Mouse (Mus musculus): ENCODE measurements at regions not wholly inside any gene's neighbourhood (a gene's known extent, or its start where the extent isn't known, plus 50 kb on each side); places are given as distances from the start of the nearest gene placed in this dataset.

DNA sequence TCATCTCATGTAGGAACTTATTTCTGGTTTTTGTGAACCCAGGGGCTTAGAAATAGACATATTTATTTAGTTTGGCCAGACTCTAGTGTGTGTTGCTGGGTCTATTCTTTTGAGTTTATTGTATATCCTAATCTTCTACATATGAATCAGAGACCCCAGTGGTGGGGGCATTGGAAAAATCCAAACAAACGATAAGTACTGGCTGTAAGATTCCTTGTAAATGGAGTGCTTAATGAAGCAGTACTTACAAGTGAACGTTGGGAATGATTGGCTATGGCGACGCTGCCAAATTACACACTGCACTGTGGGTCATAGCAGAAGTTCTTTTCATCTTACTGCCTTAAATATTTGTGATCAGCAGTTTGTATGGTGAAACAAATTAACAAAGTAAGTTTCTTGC is 289.0 kb downstream of the Meis1 start:
- ATAC-seq (ENCODE audit: insufficient number of reproducible peaks, low FRiP score, low TSS enrichment), result no peak

DNA sequence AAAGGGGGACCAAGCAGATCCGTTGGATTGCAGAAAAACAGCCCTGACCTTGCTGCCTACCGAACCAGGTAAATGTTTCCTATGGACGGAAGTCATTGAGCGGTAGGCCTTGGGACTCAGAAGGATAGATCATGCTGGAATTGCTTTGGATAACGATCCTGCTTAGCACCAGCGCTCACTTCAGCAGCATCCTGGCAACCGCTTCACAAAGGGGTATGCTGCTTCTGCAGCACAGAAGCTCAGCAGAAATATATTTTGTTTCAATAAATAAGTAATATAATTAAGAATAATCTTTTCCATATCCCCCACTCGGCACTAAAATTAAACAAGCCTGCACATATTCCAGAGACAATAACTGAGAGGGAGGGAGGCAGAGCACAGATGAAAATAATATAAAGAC is 296.0 kb downstream of the Meis1 start:
- no peak for ATAC-seq (ENCODE audit: insufficient number of reproducible peaks, low FRiP score, low TSS enrichment)

DNA sequence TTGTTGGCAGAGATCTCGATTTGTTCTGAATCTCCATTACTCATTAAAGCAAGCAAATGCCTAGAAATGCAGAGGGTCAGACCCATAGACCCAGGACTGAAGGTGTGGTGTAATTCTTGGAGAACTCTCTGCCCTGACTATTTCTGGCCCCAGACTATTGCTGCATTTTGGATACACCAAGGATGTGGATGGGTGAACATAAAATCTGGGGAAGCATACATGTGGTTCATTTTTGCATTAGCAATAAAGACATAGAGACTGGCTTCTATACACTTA is 303.0 kb downstream of the Meis1 start:
- ATAC-seq (ENCODE audit: insufficient number of reproducible peaks, low FRiP score, low TSS enrichment), result no peak

DNA sequence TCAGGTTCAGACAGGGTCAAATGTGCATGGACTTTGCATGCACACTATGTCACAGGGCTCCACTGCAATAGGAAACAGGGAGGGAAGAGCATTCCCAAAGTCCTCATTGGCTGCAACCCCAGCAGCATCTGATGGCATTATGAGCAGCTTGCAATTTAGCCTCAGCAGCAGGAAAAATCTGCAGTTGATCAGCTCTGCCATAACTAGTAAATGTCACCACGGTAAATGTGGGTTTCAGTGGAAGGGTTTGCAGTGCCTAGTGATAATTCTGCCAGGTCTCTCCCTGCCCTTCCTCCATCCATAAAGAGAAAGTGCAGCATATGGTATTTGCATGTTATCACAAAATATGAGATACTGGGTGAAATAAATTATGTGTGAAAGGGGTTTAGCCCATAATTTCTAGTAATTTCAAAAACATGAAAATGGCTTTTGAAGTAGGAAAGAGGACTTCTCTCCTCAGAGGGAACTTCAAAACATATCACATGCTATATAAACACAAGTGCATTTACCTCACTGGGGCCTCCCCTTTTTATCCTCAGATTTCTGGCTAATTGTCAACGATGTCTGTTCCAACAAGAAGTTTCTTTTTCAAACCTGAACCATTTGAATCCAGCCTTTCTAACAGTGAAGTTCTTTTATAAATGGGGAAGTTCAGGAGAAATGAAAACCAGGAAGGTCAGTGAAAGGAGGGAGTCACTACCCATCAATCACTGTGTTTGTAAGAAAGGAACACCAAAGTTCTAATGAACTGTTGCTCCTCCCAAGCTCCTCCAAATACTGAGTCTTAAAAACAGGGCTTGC is 303.5 kb downstream of the Meis1 start:
- ATAC-seq (ENCODE audit: insufficient number of reproducible peaks, low FRiP score, low TSS enrichment), result peak; percentile 53; the same call in 1 of the 2 replicates

DNA sequence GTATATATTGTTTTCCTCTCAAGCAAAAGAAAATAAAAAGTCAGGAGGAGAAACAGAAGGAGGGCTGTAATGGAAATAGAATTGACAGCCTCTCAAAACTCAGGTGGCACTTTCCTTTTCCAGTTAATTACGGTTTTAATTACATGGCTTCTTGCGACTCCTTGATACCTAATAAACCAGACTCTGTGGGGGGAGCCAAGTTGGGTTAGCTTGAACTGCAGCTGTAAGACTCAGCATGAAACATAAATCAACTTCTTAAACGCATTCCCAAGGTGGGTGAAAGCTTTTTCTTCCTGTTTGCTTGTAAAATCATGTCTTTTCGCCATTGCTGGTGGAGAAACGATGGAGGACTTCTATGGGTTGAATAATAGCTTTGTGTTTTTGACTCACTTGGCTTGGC is 304.4 kb downstream of the Meis1 start:
- ATAC-seq (ENCODE audit: insufficient number of reproducible peaks, low FRiP score, low TSS enrichment), result no peak

DNA sequence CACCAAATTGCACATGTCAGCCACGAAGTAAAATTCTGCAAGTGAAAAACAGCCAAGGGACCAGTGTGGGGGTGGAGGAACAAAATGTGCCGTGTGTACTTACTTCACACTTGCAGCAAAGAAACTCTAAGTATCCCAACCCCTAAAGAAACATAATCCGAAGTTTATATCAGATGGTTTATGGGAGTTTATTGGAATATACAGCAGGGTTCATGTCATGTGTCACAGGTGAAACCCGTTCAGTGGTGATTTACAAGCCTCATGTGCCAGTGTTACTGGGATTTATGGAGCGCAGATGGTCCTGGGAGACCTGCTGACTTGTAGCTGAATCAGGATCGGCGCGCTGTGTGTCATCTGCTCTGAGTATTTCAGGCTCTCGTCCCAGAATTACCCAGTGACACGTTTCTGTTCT is 306.1 kb downstream of the Meis1 start:
- peak; percentile 98 for ATAC-seq (ENCODE audit: insufficient number of reproducible peaks, low FRiP score, low TSS enrichment)

DNA sequence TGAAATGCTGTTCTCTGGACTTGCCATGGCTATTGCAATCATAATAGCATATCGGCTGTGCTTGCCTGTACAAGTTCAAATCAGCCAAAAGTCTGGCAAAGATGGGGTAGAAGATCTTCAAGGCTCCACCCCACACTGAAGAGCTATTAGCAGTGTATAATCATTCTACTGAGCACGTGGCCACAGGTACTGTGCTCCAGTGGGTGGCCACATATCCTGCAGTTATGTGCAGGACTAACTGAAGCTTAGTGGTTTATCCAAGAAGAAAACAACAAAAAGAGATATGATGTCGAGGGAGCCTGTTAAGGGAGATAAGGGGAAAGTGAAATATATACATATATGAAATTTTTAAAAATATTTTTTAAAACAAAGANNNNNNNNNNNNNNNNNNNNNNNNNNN is 309.2 kb downstream of the Meis1 start:
- no peak for ATAC-seq (ENCODE audit: insufficient number of reproducible peaks, low FRiP score, low TSS enrichment)

DNA sequence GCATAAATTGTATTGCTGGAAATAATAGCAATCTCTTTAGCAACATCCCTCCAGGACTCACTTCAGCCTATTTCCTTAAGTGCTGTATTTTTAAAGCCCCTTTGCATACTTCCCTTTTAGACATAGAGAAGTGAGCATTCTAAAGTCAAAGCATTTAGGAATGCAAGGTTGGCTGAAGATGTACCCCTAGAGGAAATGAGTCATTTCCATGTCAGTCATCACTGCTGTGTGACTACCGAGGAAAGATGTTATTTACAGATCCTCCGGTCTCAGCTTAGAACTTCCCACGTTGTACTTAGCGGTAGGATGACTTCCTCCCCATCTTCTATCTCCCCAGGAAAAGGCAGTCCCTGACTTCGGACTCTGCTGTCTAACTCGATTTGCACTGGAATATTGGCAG is 337.2 kb downstream of the Meis1 start:
- no peak for ATAC-seq (ENCODE audit: insufficient number of reproducible peaks, low FRiP score, low TSS enrichment)

DNA sequence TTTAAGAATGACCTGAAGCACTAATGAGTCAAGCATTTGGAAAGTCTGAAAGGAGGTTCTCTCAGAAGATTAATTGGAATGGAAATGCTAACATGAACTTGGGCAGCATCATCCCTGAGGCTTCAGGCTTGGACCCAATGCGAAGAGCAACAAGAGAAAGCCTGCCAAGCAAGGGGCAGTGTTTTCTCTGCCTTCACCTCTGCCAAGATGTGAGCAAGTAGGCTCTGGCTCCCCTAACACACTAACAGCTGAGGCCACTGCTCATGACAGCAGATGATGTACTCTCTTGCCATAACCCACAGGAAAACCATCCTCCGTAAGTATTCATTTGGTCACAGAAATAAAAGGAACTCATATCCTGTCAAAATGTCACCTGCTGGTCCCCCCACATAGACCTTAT is 341.9 kb downstream of the Meis1 start:
- ATAC-seq (ENCODE audit: insufficient number of reproducible peaks, low FRiP score, low TSS enrichment), result no peak

DNA sequence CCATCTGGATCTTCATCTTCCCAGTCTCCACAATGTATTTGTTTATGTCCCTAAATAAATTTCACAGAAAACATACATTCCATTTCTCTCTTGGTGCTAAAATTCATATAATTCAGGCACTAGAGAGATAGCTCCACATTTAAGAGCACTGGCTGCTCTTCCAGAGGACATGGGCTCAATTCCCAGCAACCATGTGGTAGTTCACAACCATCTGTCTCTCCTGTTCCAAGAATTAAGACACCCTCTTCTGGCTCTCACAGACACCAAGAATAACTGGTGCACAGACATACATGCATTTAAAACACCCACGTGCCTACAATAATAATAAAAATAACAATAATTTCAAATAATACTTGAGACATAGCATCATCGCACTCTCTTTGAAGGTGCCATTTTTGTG is 347.8 kb downstream of the Meis1 start:
- ATAC-seq (ENCODE audit: insufficient number of reproducible peaks, low FRiP score, low TSS enrichment), result no peak

DNA sequence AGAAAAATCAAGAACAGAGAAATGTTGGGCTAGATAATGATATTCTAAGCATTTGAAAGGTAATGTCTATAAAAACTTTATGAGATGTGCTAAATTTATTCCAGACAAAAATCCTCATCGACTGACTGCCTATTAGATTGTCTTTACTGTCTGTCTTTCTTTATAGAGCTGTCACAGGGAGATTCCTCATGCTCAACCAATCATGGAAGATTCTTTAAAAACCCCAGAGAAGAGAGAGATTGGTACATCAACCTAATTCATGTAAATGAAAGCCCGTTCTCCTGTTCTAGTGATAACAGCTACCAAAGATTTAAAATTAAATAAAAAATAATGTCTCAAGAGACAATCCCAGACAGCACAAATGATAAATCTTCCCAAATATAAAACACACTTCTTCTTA is 349.5 kb downstream of the Meis1 start:
- no peak for ATAC-seq (ENCODE audit: insufficient number of reproducible peaks, low FRiP score, low TSS enrichment)

DNA sequence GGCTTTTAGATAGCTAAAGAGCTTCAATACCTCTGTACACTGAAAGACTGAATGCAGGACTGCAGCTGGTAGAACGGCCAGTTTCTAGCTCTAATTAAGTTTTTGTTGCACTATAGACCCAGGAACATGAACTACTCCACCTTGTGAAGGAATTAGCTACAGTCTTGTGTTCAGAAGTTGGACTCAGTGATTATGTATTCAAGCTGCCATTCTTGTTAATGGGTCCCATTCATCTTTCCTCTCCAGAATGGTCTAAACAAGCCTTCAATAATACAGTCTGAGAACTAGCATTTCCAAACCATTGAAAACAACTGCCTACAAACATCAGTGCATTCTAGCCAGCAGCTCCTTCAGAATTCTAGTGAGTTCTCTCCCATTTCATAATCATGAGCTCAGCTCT is 362.4 kb downstream of the Meis1 start:
- ATAC-seq (ENCODE audit: insufficient number of reproducible peaks, low FRiP score, low TSS enrichment), result no peak

DNA sequence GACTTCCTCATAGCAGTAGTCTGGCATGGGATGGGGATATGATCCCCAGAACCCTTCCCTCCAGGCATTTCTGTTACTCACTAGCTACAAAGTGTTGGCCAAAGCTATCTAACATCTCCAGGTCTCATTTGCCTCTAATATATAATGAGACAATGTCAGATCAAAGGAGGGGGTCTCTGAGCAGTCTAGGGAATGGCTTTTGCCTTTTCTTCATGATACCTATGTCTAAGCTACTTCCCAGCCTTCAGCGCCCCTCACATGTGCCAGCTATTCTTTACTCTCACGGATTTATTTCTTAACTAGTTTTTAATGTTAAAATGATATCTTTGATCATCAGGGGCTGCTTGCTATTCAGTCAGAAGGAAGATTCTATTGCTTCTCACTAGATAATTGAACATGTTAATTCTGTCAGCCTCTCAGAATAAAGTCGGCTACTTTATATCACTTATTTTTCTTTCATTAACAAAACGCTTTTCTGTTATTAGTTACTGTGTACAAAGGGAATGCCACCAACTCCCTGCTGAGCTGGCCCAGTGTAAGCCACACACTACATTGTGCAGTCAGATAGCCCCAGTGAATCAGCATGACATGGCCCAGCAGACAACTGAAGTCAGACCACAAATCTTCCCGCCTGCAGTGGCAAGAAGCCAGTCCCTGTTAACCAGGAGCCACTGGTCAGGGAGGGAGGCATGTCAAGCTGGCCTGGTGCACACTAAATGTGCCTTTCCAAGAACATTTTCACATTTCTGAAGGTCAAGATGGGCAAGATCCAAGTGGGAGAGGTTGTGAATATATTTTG is 386.6 kb downstream of the Meis1 start:
- no peak for ATAC-seq (ENCODE audit: insufficient number of reproducible peaks, low FRiP score, low TSS enrichment)

DNA sequence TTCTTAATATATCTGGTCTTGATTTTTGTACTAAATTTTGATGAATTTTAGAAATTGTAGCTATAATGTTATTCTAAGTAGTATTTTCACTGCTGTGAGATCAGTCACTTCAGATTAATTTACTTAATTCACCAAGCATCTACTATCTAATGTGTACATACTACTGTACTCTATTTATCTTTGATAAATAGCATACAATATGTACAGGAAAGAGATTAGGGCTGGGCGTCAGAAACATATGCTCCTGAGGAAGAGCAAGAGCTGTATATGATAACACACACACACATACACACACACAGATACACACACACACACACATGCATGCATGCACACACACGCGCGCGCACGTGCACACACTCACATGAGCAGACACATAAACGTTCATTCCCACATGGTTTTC is 387.2 kb downstream of the Meis1 start:
- no peak for ATAC-seq (ENCODE audit: insufficient number of reproducible peaks, low FRiP score, low TSS enrichment)

DNA sequence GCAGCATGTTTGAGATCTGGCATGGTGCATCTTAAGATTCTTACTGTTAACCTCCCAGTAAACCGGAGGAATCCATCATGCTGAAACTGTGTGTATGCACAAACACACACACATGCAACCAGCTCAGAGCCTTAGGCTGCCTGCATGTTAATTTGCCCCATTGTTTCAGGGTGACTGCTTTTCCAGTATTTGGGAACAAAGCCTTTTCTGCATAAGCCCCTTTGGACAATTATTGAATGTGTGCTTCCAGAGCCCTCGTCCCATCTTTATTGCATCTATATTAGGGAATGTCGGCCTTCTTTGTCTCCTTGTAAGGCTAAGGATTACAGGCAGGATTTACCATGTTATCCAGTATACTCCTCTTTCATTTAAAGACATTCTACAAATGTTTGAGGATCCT is 397.0 kb downstream of the Meis1 start:
- ATAC-seq (ENCODE audit: insufficient number of reproducible peaks, low FRiP score, low TSS enrichment), result no peak

DNA sequence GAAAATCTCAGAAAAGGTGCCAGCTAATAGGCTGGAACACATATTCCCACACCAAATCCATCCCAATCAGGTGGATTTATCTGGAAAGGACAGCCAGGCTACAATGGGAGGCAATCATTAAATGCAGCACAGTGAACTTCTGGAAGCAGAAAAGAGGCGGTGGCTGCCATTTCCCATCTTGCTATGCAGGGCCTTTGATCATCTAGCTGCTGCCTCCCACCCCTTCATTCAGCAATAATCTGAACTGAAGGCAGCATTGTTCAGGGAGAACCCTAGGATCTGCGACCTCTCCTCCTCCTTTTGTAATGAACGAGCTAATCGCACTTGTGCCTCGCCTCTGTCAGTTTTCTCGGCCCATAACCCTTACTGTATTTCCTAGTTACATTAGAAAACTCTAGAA is 413.9 kb downstream of the Meis1 start:
- no peak for ATAC-seq (ENCODE audit: insufficient number of reproducible peaks, low FRiP score, low TSS enrichment)

DNA sequence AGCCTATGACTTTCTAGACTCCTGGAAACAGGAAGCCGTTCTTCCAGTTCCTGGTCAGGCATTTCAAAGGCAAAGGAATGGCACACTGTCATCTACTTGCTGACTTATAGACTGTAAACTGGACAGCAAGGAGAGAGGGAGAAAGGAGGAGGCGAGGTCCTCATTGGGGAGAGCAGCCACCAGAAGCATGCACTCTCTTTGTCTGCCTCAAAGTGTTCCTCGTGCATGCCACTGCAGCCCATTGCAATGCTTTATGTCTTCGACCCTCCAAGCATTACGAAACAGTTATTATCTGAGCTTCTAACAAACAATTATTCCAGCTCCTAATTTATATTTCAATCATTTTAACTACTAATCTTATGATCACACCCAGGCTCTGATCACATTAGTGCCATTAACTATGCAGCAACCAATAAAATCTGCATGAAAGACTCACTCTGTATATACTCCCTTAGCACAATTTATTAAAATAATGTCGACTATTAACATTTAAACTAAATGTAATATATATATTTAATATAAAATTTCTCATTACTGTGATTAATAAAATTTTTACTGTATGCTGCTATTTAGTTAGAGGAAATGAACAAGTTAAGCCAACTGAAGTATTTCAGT is 417.1 kb downstream of the Meis1 start:
- ATAC-seq (ENCODE audit: insufficient number of reproducible peaks, low FRiP score, low TSS enrichment), result no peak

DNA sequence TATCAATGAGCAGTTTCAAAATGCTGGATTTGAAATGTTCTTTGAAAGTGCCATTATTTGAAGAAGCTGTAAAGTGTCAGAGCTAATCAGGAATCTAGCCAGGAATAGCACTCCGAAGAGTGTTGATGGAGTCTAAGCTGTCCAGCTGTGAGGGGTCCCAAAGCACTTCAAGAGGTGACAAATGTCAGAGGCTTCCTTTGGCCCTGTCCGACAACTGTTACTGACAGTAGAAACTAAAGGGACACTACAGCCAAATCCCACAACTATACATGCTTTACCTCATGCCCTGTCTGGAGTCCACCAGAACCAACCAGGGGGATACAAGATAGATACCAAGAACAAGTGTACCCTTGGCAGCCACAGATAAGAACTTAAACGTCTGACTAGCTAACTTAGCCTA is 420.4 kb downstream of the Meis1 start:
- no peak for ATAC-seq (ENCODE audit: insufficient number of reproducible peaks, low FRiP score, low TSS enrichment)

DNA sequence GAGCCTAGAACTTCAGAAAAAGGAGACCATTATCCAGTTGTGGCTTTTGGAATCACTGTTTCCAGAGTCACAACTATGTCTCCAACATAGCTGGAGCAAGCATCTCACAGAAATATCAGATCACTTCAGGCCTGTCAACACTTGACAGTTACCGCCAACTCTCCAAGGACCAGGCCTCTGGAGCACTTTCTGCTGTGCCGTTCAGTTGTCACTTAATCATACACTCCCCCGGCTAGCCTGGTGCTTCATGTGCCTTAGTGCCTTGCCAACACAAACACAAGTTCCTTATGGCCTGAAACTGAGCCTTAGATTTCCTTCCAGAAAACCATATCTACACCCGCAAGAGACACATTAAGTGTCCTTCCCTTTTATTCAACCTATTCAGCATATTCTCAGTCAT is 421.8 kb downstream of the Meis1 start:
- no peak for ATAC-seq (ENCODE audit: insufficient number of reproducible peaks, low FRiP score, low TSS enrichment)

DNA sequence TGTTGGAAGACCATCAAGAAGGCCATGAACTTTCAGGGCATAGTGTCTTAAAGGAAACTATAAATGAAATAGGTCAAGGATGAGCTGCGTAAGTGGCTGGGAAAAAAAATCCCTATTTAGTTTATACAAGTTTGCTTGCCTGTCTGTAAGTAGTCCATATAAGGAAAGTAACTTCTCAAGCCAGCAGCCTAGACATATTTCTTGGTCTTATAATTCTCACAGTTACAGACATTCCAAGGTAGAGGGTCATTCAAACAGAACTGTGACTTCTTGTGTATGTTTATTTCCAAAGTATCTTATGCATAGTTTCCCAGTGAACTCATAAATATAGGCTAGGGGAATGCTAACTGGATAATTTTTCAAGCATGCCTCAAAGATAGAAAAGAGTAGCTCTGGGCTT is 428.3 kb downstream of the Meis1 start:
- ATAC-seq (ENCODE audit: insufficient number of reproducible peaks, low FRiP score, low TSS enrichment), result no peak

DNA sequence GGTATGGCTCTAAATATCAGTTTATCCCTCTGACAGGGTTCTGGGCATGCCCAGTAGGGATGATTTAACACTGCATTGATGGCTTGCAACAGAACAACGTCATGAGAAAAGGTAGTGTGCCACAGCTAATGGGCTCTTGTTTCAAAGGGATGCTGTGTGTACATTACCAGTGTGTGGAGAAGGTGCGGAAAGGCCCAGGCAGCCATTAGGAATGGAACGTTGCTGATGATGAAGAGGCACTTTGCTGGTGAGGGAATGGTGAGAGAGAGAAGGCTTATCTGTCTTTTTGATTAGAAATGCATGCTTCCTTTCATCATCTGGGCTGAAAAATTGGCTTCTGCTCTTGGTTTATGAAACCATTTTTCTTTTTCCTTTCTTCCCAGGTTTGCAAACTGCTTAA is 432.3 kb downstream of the Meis1 start:
- ATAC-seq (ENCODE audit: insufficient number of reproducible peaks, low FRiP score, low TSS enrichment), result no peak

DNA sequence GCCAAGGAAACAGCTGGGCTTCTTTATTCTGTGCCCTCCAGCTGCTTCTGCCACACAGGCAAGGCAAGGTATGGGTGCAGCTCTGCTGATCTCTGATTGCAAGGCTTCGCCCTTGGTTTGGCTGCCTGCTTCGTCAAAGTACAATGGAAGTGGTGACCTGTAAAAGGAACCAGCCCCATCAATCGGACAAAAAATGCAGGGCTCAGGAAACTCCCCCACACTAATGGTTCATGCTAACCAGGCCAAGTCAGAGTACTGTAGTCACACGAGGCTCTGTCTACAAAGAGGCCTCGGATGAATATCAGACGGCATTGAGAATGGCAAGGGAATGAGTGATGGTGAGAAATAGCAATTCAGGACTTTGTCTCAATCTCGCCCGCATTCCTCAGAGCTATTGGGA is 433.8 kb downstream of the Meis1 start:
- ATAC-seq (ENCODE audit: insufficient number of reproducible peaks, low FRiP score, low TSS enrichment), result no peak
